Mouse (Mus musculus) NIH3T3 (cell line): ENCODE results near the gene Unc5c.

Source experiments
- DNase-seq: peaks from one replicate; pipeline ENCODE4 v3.0.0-alpha.2; 2012; ENCODE audit warnings: low read depth

Unc5c gene

GRCm38 (mm10) chr3:141818615-141819312, 353.7 kb downstream of the Unc5c start:
- DNase-seq = no peak

- no peak for DNase-seq
Observed at GRCm38 (mm10) chr3:141819331-141819941, 354.4 kb downstream of the Unc5c start.

GRCm38 (mm10) chr3:141828301-141828700, 363.3 kb downstream of the Unc5c start:
- no peak for DNase-seq

- peak; percentile 58 for DNase-seq
Observed at GRCm38 (mm10) chr3:141831135-141831534, 366.1 kb downstream of the Unc5c start.

- DNase-seq = peak; percentile 48
Observed at GRCm38 (mm10) chr3:141838864-141839263, 373.8 kb downstream of the Unc5c start.

- DNase-seq = no peak
Observed at GRCm38 (mm10) chr3:141849206-141849605, 384.2 kb downstream of the Unc5c start.

- no peak for DNase-seq
Observed at GRCm38 (mm10) chr3:141850141-141850540, 385.1 kb downstream of the Unc5c start.

- no peak for DNase-seq
Observed at GRCm38 (mm10) chr3:141854339-141854738, 389.3 kb downstream of the Unc5c start.

GRCm38 (mm10) chr3:141857123-141857522, 392.1 kb downstream of the Unc5c start:
- DNase-seq = no peak

GRCm38 (mm10) chr3:141862816-141863461, 397.9 kb downstream of the Unc5c start:
- DNase-seq = peak; percentile 72

GRCm38 (mm10) chr3:141871805-141872204, 406.8 kb downstream of the Unc5c start:
- no peak for DNase-seq

- no peak for DNase-seq
Observed at GRCm38 (mm10) chr3:141872337-141873042, 407.5 kb downstream of the Unc5c start.

GRCm38 (mm10) chr3:141882496-141882895, 417.5 kb downstream of the Unc5c start:
- no peak for DNase-seq

- no peak for DNase-seq
Observed at GRCm38 (mm10) chr3:141884190-141884589, 419.2 kb downstream of the Unc5c start.
